Mouse (Mus musculus) G1E (cell line): ENCODE results near the gene Wfikkn2. TPM values are rescaled to one million over a fixed set of nuclear protein-coding genes. Genes with fewer than 3 reads are reported as not detected.

Experiments
- ATAC-seq: 2 replicates; pipeline ENCODE4 v1.8.0; 2016; ENCODE audit warnings: mild to moderate bottlenecking; ENCODE audit not compliant: insufficient number of reproducible peaks, poor library complexity, low FRiP score, severe bottlenecking; ENCODE audit errors: extremely low read depth
- DNase-seq: peaks from one replicate; pipeline ENCODE4 v3.0.0; 2012; ENCODE audit warnings: low spot score
- H3K27me3 ChIP-seq: 2 replicates; pipeline ENCODE4 v1.6.1; 2012; ENCODE audit warnings: mild to moderate bottlenecking, low read length, inconsistent platforms; ENCODE audit not compliant: insufficient read depth
- H3K36me3 ChIP-seq: replicated peaks from 2 replicates; pipeline ENCODE3; 2012; ENCODE audit warnings: mild to moderate bottlenecking, inconsistent platforms
- H3K4me1 ChIP-seq: 2 replicates; pipeline ENCODE4 v1.6.1; 2012; ENCODE audit warnings: low read depth, low read length, inconsistent platforms, mixed read lengths; ENCODE audit not compliant: insufficient read depth
- H3K4me3 ChIP-seq: 2 replicates; pipeline ENCODE4 v1.5.1; 2012; ENCODE audit warnings: low read depth, mild to moderate bottlenecking, inconsistent platforms, low read length, moderate library complexity, mixed read lengths
- H3K9me3 ChIP-seq: replicated peaks from 2 replicates; pipeline ENCODE4 v1.6.1; 2012; ENCODE audit warnings: inconsistent platforms
- CTCF ChIP-seq: IDR thresholded peaks from 2 replicates; pipeline ENCODE4 v1.5.1; 2012; ENCODE audit warnings: low read depth, low read length, inconsistent platforms, mixed read lengths
- GATA1 ChIP-seq: IDR thresholded peaks from 2 replicates; pipeline ENCODE4 v1.6.1; 2012; ENCODE audit warnings: borderline replicate concordance, low read length, inconsistent platforms, mixed read lengths
- GATA2 ChIP-seq: IDR thresholded peaks from 2 replicates; pipeline ENCODE4 v1.6.1; 2012; ENCODE audit warnings: low read depth, low read length, inconsistent platforms, borderline replicate concordance
- POLR2AphosphoS5 ChIP-seq: IDR thresholded peaks from 2 replicates; pipeline ENCODE4 v1.6.1; 2012; ENCODE audit warnings: low read depth, low read length, inconsistent platforms; ENCODE audit not compliant: insufficient replicate concordance
- TAL1 ChIP-seq: conservative IDR thresholded peaks from 2 replicates; pipeline ENCODE4 v1.6.1; 2012; ENCODE audit warnings: low read depth, low read length, inconsistent platforms, mixed read lengths
- polyA plus RNA-seq: library from polyadenylated mRNA; stranded (reverse); fragments of >175 nt; gene quantifications from 2 replicates; pipeline ENCODE4 v1.2.3, GENCODE M21; 2012
- total RNA-seq, 2 experiments: library from RNA; stranded (forward) in 1 of 2; stranded (reverse) in 1 of 2; fragments of 200-1000 nt in 1 of 2; fragments of >200 nt in 1 of 2; fragmentation: Nextera tagmentation in 1 of 2; gene quantifications; 2 replicates each; pipeline ENCODE4 v1.2.3; 2014 to 2017

Gene Wfikkn2
- total and polyA plus RNA-seq, 3 experiments = 0.03 to 0.05 TPM; not detected in 1

DNA sequence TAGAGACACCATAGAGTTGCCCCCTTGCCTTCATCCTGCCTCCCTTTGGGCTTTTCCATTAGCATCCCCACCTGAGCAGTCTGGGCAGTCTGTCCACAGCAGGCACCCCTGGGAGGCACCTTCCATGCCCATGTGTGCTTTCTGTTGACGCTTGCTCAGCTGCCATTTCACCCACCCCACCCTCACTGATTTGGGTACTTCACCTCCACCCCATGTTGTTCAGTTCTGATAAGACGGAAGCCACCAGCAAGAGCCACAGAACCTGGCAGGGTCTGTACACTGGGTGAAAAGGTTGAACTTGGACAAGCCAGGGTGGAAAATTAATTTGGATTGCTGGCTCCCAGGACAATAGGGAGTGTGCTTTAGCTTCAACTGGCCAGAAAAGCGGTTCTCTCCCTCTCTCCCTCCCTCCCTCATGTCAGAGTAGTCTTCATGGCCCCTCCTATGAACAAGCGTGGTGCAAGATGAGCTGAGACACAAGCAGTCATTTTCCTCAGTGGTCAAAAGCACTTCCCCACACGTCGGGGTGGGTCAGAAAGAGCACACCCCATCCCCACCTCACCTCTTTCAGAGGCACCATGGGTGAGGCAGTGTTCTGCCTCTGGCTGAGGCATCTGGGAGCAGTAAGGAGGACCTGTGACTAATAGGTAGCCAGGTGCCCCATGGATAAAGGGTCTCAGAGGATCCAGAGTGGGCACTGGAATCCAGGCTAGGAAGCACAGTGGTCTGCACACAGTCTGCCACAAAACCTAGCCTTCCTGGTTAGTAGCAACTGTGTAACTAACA lies 16.0 kb upstream of the Wfikkn2 start:
- Histone ChIP-seq H3K27me3 (peaks cover 29% of the 10 kb centered on the region), H3K4me3 (no peak overlapping the region), H3K4me1 (peaks cover 25% of the 10 kb centered on the region), H3K36me3 (no peaks in the 10 kb centered on the region), H3K9me3 (no peaks in the 10 kb centered on the region; the same call in 1 of the 2 replicates)
- DNase-seq (no peak), ATAC-seq (no peak)
- TF ChIP-seq CTCF (no peak), GATA2 (no peak), GATA1 (no peak), POLR2AphosphoS5 (no peak), TAL1 (no peak)

DNA sequence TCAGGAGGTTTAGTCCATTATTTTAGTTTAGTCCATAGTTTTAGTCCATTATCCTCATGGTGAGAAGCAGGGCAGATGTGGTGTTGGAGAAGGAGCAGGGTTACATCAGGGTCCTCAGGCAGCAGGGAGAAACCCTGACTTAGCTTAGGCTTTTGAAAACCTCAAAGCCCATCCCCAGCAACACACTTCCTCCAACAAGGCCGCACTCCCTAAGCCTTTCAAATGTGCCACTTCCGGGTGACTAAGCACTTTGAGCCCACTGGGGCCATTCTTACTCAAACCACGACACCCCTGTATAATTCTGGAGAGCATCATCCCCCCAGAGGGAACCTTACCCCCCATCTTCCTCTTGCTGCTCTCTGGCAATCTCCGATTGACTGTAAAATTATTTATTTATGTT lies 14.0 kb upstream of the Wfikkn2 start:
- Histone ChIP-seq H3K36me3 (no peaks in the 10 kb centered on the region), H3K4me3 (no peak overlapping the region), H3K4me1 (peaks cover 19% of the 10 kb centered on the region), H3K27me3 (peaks cover 41% of the 10 kb centered on the region), H3K9me3 (no peaks in the 10 kb centered on the region; the same call in 1 of the 2 replicates)
- DNase-seq (no peak), ATAC-seq (no peak)
- TF ChIP-seq POLR2AphosphoS5 = no peak
- no peak for TF ChIP-seq CTCF
- TF ChIP-seq GATA2 = no peak
- no peak for TF ChIP-seq GATA1
- no peak for TF ChIP-seq TAL1

DNA sequence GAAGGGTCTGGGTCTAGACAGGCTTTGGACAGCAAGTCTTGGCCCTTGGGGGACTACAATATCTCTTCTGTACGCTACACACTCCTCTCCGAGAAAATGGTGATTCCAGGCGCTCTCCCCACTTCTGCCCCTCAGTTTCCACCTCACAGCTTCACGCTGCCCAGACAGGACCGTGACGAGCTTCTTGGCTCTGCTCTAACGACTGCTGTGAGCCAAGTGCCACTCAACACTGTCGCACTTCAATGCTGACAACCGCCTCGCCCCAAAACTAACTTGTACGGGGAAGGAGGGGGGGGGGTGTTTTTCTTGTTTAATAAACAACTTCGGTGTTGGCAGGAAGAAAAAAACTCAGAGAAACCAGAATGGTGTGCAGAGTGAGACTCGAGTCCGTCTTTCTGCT lies 12.2 kb upstream of the Wfikkn2 start:
- Histone ChIP-seq H3K36me3 (no peaks in the 10 kb centered on the region), H3K4me3 (no peak overlapping the region), H3K27me3 (peaks cover 38% of the 10 kb centered on the region), H3K4me1 (peaks cover 19% of the 10 kb centered on the region), H3K9me3 (no peaks in the 10 kb centered on the region; the same call in 1 of the 2 replicates)
- DNase-seq (no peak), ATAC-seq (no peak)
- TF ChIP-seq GATA1 (no peak), POLR2AphosphoS5 (no peak), TAL1 (no peak), GATA2 (no peak), CTCF (no peak)

DNA sequence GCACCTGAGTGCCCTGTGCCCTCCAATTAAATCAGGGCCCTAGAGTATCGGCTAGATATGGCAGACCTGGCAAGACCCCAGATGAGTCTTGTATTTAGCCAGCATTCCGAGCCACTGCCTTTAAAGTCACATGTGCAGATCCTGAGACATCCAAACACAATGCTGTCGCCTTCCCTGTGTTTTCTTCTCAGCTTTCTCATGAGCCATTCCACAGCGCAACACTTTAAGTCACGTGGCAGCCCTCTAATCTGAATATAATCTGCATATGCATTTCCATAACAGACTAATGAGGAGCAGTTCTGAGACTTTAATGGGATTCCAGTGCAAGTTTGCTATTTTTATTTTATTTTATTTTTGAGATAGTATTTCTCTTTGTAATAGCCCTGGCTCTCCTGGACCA lies 9.9 kb upstream of the Wfikkn2 start:
- no peaks in the 10 kb centered on the region; the same call in 1 of the 2 replicates for H3K9me3 ChIP-seq
- TF ChIP-seq CTCF = no peak
- H3K36me3 ChIP-seq = no peaks in the 10 kb centered on the region
- ATAC-seq (no peak), DNase-seq (no peak)
- H3K4me1 ChIP-seq = peaks cover 12% of the 10 kb centered on the region
- no peak overlapping the region for H3K4me3 ChIP-seq
- peaks cover 40% of the 10 kb centered on the region for H3K27me3 ChIP-seq

GRCm38 (mm10) chr11:94253691-94254090 lies 7.9 kb upstream of the Wfikkn2 start:
- Histone ChIP-seq H3K36me3 (no peaks in the 10 kb centered on the region), H3K9me3 (no peaks in the 10 kb centered on the region; the same call in 1 of the 2 replicates), H3K4me1 (peaks cover 8% of the 10 kb centered on the region), H3K4me3 (no peak overlapping the region), H3K27me3 (peaks cover 50% of the 10 kb centered on the region)
- TF ChIP-seq POLR2AphosphoS5 (no peak), TAL1 (no peak), GATA2 (no peak), GATA1 (no peak), CTCF (no peak)
- ATAC-seq (no peak), DNase-seq (no peak)

DNA sequence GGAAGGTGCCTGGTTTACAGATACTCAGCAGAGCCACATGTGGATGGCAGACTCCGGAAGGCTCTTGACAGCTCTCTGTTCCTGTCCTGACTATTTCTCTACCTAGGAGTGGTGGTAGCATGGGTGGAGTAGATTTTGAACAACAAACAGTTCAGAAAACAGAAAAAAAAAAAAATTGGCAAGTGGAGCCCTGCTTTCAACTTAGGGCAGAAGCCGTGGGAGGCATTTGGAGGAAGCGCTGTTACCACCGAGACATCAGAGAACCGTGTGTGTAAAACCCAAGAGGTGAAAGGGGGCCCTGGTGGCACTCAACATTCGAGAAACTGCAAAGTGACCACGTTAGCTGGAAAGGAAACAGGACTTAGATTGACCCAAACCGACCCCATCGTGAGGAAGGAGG lies 7.4 kb upstream of the Wfikkn2 start:
- Histone ChIP-seq H3K36me3 (no peaks in the 10 kb centered on the region), H3K27me3 (peaks cover 55% of the 10 kb centered on the region), H3K4me1 (peaks cover 8% of the 10 kb centered on the region), H3K4me3 (no peak overlapping the region), H3K9me3 (no peaks in the 10 kb centered on the region; the same call in 1 of the 2 replicates)
- TF ChIP-seq GATA2 = no peak
- no peak for TF ChIP-seq POLR2AphosphoS5
- TF ChIP-seq GATA1 = no peak
- DNase-seq (no peak), ATAC-seq (no peak)

- no peak overlapping the region for H3K4me3 ChIP-seq
- no peaks in the 10 kb centered on the region for H3K9me3 ChIP-seq
- peaks cover 8% of the 10 kb centered on the region for H3K4me1 ChIP-seq
- peaks cover 69% of the 10 kb centered on the region for H3K27me3 ChIP-seq
- no peak for TF ChIP-seq POLR2AphosphoS5
- no peak for TF ChIP-seq GATA1
- no peak for TF ChIP-seq GATA2
- no peak for TF ChIP-seq CTCF
- TF ChIP-seq TAL1 = no peak
- H3K36me3 ChIP-seq = no peaks in the 10 kb centered on the region
- ATAC-seq (no peak), DNase-seq (no peak)
These were observed 920 bp upstream of the Wfikkn2 start for GRCm38 (mm10) chr11:94246789-94247061.
